Mouse (Mus musculus): ENCODE measurements around the gene Fbxl16. TPM values are rescaled to one million over a fixed set of nuclear protein-coding genes. Genes with fewer than 3 reads are reported as not detected.

Fbxl16 gene
- polyA plus RNA-seq, 1 experiment from 2014 or later: 1.6 TPM

- H3K27ac ChIP-seq: no peak overlapping the region
- H3K4me1 ChIP-seq: peaks cover 4% of the 10 kb centered on the region
- no peaks in the 10 kb centered on the region for H3K9me3 ChIP-seq
- 9% methylated on average over 46 of the region's 46 CpGs for WGBS
- no peaks in the 10 kb centered on the region for H3K36me3 ChIP-seq
- no peak overlapping the region for H3K4me3 ChIP-seq
- peaks cover 52% of the 10 kb centered on the region for H3K27me3 ChIP-seq
- 0 out of 2 replicates have a peak overlapping the region, but pooled peaks have one; percentile 10 for H3K4me2 ChIP-seq
- no peak for ATAC-seq (ENCODE audit: borderline replicate concordance, extremely low read depth, low FRiP score, low TSS enrichment)
- H3K9ac ChIP-seq: no peak overlapping the region
Observed at GRCm38 (mm10) chr17:25818851-25819780, 10.2 kb downstream of the Fbxl16 start.

- peaks cover 41% of the 10 kb centered on the region for H3K27me3 ChIP-seq
- H3K27ac ChIP-seq: peak within 1 kb of the TSS; percentile 45; the same call in 1 of the 2 replicates
- H3K4me1 ChIP-seq: peaks cover 23% of the 10 kb centered on the region
- WGBS: under 1% methylated on average over 18 of the region's 18 CpGs
- ATAC-seq (ENCODE audit: borderline replicate concordance, extremely low read depth, low FRiP score, low TSS enrichment): peak; percentile 56; the same call in 1 of the 2 replicates
- H3K9me3 ChIP-seq: no peaks in the 10 kb centered on the region
- H3K36me3 ChIP-seq: peaks cover 19% of the 10 kb centered on the region
- peak within 1 kb of the TSS; percentile 51 for H3K4me3 ChIP-seq
- peak within 1 kb of the TSS; percentile 74 for H3K4me2 ChIP-seq
- H3K9ac ChIP-seq: peak within 1 kb of the TSS; percentile 47
Observed at GRCm38 (mm10) chr17:25823452-25823851, 14.6 kb downstream of the Fbxl16 start, which contains the start of gene Wdr24. Gene Wdr24, plus strand, starts transcription at chr17:25823627.

GRCm38 (mm10) chr17:25824362-25825142 is 15.7 kb downstream of the Fbxl16 start:
- ATAC-seq (ENCODE audit: borderline replicate concordance, extremely low read depth, low FRiP score, low TSS enrichment): no peak
- H3K4me3 ChIP-seq: peak overlapping the region; percentile 51
- H3K4me2 ChIP-seq: peak overlapping the region; percentile 74
- H3K27me3 ChIP-seq: peaks cover 30% of the 10 kb centered on the region
- 62% methylated on average over 16 of the region's 17 CpGs for WGBS
- H3K4me1 ChIP-seq: peaks cover 29% of the 10 kb centered on the region
- peaks cover 19% of the 10 kb centered on the region for H3K36me3 ChIP-seq
- H3K9ac ChIP-seq: peak overlapping the region; percentile 47
- no peak overlapping the region for H3K27ac ChIP-seq
- H3K9me3 ChIP-seq: no peaks in the 10 kb centered on the region

GRCm38 (mm10) chr17:25825311-25825710 is 16.4 kb downstream of the Fbxl16 start:
- 85% methylated on average over 6 of the region's 6 CpGs for WGBS
- no peak overlapping the region for H3K4me3 ChIP-seq
- ATAC-seq (ENCODE audit: borderline replicate concordance, extremely low read depth, low FRiP score, low TSS enrichment): no peak
- H3K27me3 ChIP-seq: peaks cover 23% of the 10 kb centered on the region
- H3K9ac ChIP-seq: no peak overlapping the region
- no peaks in the 10 kb centered on the region for H3K9me3 ChIP-seq
- H3K4me1 ChIP-seq: peaks cover 37% of the 10 kb centered on the region
- H3K27ac ChIP-seq: no peak overlapping the region
- peaks cover 25% of the 10 kb centered on the region for H3K36me3 ChIP-seq
- peak overlapping the region; percentile 74; the same call in 1 of the 2 replicates for H3K4me2 ChIP-seq

- peaks cover 16% of the 10 kb centered on the region; the same call in 1 of the 2 replicates for H3K27me3 ChIP-seq
- no peak overlapping the region for H3K4me3 ChIP-seq
- H3K9me3 ChIP-seq: no peaks in the 10 kb centered on the region
- H3K36me3 ChIP-seq: peaks cover 32% of the 10 kb centered on the region
- WGBS: 90% methylated on average over 27 of the region's 27 CpGs
- no peak overlapping the region for H3K27ac ChIP-seq
- no peak for ATAC-seq (ENCODE audit: borderline replicate concordance, extremely low read depth, low FRiP score, low TSS enrichment)
- H3K9ac ChIP-seq: no peak overlapping the region
- H3K4me2 ChIP-seq: no peak overlapping the region
- peaks cover 44% of the 10 kb centered on the region for H3K4me1 ChIP-seq
Observed at GRCm38 (mm10) chr17:25825984-25826570, 17.2 kb downstream of the Fbxl16 start.

- Histone ChIP-seq H3K4me1 (peaks cover 54% of the 10 kb centered on the region), H3K9me3 (no peaks in the 10 kb centered on the region), H3K9ac (no peak overlapping the region), H3K36me3 (peaks cover 40% of the 10 kb centered on the region), H3K4me3 (no peak overlapping the region), H3K27me3 (peaks cover 9% of the 10 kb centered on the region; the same call in 1 of the 2 replicates), H3K4me2 (no peak overlapping the region), H3K27ac (no peak overlapping the region)
- 93% methylated on average over 13 of the region's 13 CpGs for WGBS
- no peak for ATAC-seq (ENCODE audit: borderline replicate concordance, extremely low read depth, low FRiP score, low TSS enrichment)
Observed at GRCm38 (mm10) chr17:25827011-25827410, 18.1 kb downstream of the Fbxl16 start.

GRCm38 (mm10) chr17:25827546-25828222 is 18.8 kb downstream of the Fbxl16 start:
- no peak overlapping the region for H3K9ac ChIP-seq
- 91% methylated on average over 22 of the region's 22 CpGs for WGBS
- 0 out of 2 replicates have a peak, but pooled peaks cover 2% of the 10 kb centered on the region for H3K27me3 ChIP-seq
- no peak overlapping the region for H3K4me2 ChIP-seq
- no peak overlapping the region for H3K4me3 ChIP-seq
- H3K9me3 ChIP-seq: no peaks in the 10 kb centered on the region
- H3K4me1 ChIP-seq: peaks cover 55% of the 10 kb centered on the region
- peaks cover 40% of the 10 kb centered on the region for H3K36me3 ChIP-seq
- ATAC-seq (ENCODE audit: borderline replicate concordance, extremely low read depth, low FRiP score, low TSS enrichment): no peak
- H3K27ac ChIP-seq: no peak overlapping the region

- Histone ChIP-seq H3K4me2 (peak overlapping the region; percentile 73), H3K4me1 (peaks cover 55% of the 10 kb centered on the region), H3K9me3 (no peaks in the 10 kb centered on the region), H3K9ac (peak overlapping the region; percentile 61), H3K36me3 (peaks cover 40% of the 10 kb centered on the region), H3K27ac (peak overlapping the region; percentile 87), H3K4me3 (peak overlapping the region; percentile 54), H3K27me3 (no peaks in the 10 kb centered on the region)
- 78% methylated on average over 8 of the region's 8 CpGs for WGBS
- ATAC-seq (ENCODE audit: borderline replicate concordance, extremely low read depth, low FRiP score, low TSS enrichment): no peak
Observed at GRCm38 (mm10) chr17:25828223-25828594, 19.3 kb downstream of the Fbxl16 start.

GRCm38 (mm10) chr17:25828712-25829557 is 20.1 kb downstream of the Fbxl16 start, which contains the start of gene Jmjd8:
Gene Jmjd8, plus strand, starts transcription at chr17:25828867.
- Histone ChIP-seq H3K9ac (peak within 1 kb of the TSS; percentile 61), H3K4me2 (peak within 1 kb of the TSS; percentile 73), H3K9me3 (no peaks in the 10 kb centered on the region), H3K27me3 (no peaks in the 10 kb centered on the region), H3K36me3 (peaks cover 40% of the 10 kb centered on the region), H3K27ac (peak within 1 kb of the TSS; percentile 87), H3K4me1 (peaks cover 57% of the 10 kb centered on the region), H3K4me3 (peak within 1 kb of the TSS; percentile 54)
- ATAC-seq (ENCODE audit: borderline replicate concordance, extremely low read depth, low FRiP score, low TSS enrichment): peak; percentile 16; the same call in 1 of the 2 replicates
- 2% methylated on average over 32 of the region's 32 CpGs for WGBS

GRCm38 (mm10) chr17:25829558-25830017 is 20.7 kb downstream of the Fbxl16 start:
- 30% methylated on average over 8 of the region's 8 CpGs for WGBS
- Histone ChIP-seq H3K4me2 (peak overlapping the region; percentile 73), H3K27ac (peak overlapping the region; percentile 87), H3K9ac (peak overlapping the region; percentile 61), H3K4me3 (peak overlapping the region; percentile 54), H3K36me3 (peaks cover 40% of the 10 kb centered on the region), H3K4me1 (peaks cover 57% of the 10 kb centered on the region), H3K9me3 (no peaks in the 10 kb centered on the region), H3K27me3 (no peaks in the 10 kb centered on the region)
- ATAC-seq (ENCODE audit: borderline replicate concordance, extremely low read depth, low FRiP score, low TSS enrichment): no peak

Data from lung, embryonic 15.5 days (tissue).